Mouse (Mus musculus) ES-E14 (cell line): ENCODE results near the gene Bmt2. TPM values are rescaled to one million over a fixed set of nuclear protein-coding genes. Genes with fewer than 3 reads are reported as not detected.

Experiments used
- DNase-seq: peaks from one replicate; pipeline ENCODE4 v3.0.0-alpha.2; 2013; ENCODE audit warnings: low read depth, low spot score
- H3K27ac ChIP-seq: 2 replicates; pipeline ENCODE4 v1.5.1; 2012; ENCODE audit warnings: low read depth, mild to moderate bottlenecking, low read length, moderate library complexity, mixed read lengths; ENCODE audit not compliant: poor library complexity, insufficient read depth, severe bottlenecking
- H3K36me3 ChIP-seq: 2 replicates; pipeline ENCODE4 v1.6.1; 2012; ENCODE audit warnings: mild to moderate bottlenecking, low read length, moderate library complexity, mixed read lengths; ENCODE audit not compliant: control insufficient read depth, poor library complexity, insufficient read depth, severe bottlenecking
- H3K4me1 ChIP-seq, 2 experiments: fragments of 150-350 bp in 1 of 2; sonication (generic) in 1 of 2; 2 replicates each; pipeline ENCODE4 v1.6.1; 2012; ENCODE audit warnings: low read length in 2 of 2, mild to moderate bottlenecking in 1 of 2, mixed read lengths in 1 of 2; ENCODE audit not compliant: control insufficient read depth in 2 of 2, insufficient read depth in 2 of 2, poor library complexity in 1 of 2
- H3K4me3 ChIP-seq, 2 experiments: fragments of 150-350 bp in 1 of 2; sonication (generic) in 1 of 2; 2 replicates each; pipeline ENCODE4 v1.5.1; 2012; ENCODE audit warnings: low read length in 2 of 2, low read depth in 1 of 2, mild to moderate bottlenecking in 1 of 2, mixed read lengths in 1 of 2; ENCODE audit not compliant: insufficient read depth in 1 of 2, poor library complexity in 1 of 2, severe bottlenecking in 1 of 2
- H3K9ac ChIP-seq: 2 replicates; pipeline ENCODE4 v1.6.1; 2012; ENCODE audit warnings: low read depth, mild to moderate bottlenecking, low read length, mixed read lengths; ENCODE audit not compliant: poor library complexity, insufficient read depth, severe bottlenecking
- H3K9me3 ChIP-seq: fragments of 150-350 bp; sonication (generic); 2 replicates; pipeline ENCODE4 v1.6.1; 2012; ENCODE audit warnings: low read depth, mild to moderate bottlenecking, low read length; ENCODE audit not compliant: control insufficient read depth, insufficient read depth
- CHD2 ChIP-seq: IDR thresholded peaks from 2 replicates; pipeline ENCODE4 v1.6.1; 2014; ENCODE audit warnings: mild to moderate bottlenecking, low read depth, low read length, inconsistent platforms
- HCFC1 ChIP-seq: IDR thresholded peaks from 2 replicates; pipeline ENCODE4 v1.6.1; 2012; ENCODE audit warnings: low read length, inconsistent platforms, borderline replicate concordance; ENCODE audit not compliant: insufficient read depth
- MAFK ChIP-seq: IDR thresholded peaks from 2 replicates; pipeline ENCODE4 v1.6.1; 2014; ENCODE audit warnings: mild to moderate bottlenecking, low read depth, low read length, inconsistent platforms; ENCODE audit not compliant: insufficient read depth
- ZC3H11A ChIP-seq: IDR thresholded peaks from 2 replicates; pipeline ENCODE4 v1.6.1; 2012; ENCODE audit warnings: low read depth, mild to moderate bottlenecking, inconsistent platforms, low read length, borderline replicate concordance
- ZNF384 ChIP-seq: IDR thresholded peaks from 2 replicates; pipeline ENCODE4 v1.6.1; 2012; ENCODE audit warnings: low read depth, low read length, inconsistent platforms
- in situ Hi-C, 2 experiments: fragments of 600-800 bp; cut with MboI; formaldehyde crosslinking; loops; one replicate each; pipeline ENCODE4 v1.15.1; 2025; ENCODE audit warnings: low sequenced_read_pairs in 2 of 2, inconsistent platforms in 1 of 2; ENCODE audit not compliant: unreplicated experiment in 2 of 2
- total RNA-seq: library from RNA; depleted of rRNA; stranded (reverse); fragments of 300-350 nt; gene quantifications from 2 replicates; pipeline ENCODE4 v1.2.3, GENCODE M21; 2012

Bmt2 gene
- total RNA-seq, 1 experiment, result 19.0 TPM

DNA sequence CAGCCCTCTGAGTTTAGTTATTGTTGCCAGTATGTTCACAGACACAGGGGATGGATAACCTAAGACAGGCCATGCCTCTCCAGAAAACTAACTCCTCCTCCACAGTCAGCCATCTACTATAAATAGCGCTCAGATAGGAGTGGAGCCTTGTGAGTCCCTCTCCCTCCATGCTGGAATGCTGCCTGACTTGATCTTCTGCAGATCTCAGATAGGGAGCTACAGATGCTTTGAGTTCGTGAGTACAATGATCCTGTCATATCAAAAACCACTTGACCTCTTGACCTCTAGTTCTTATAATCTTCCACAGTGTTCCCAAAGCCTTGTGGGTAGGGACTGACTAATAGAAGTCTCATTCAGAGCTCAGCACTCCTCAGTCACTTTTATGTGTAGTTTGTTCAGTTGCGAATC is 41.2 kb downstream of the Bmt2 start:
- no peaks in the 10 kb centered on the region; the same call in 1 of the 2 replicates for H3K36me3 ChIP-seq
- no peaks in the 10 kb centered on the region for H3K4me1 ChIP-seq
- no peak overlapping the region for H3K9ac ChIP-seq
- H3K4me3 ChIP-seq, result no peak overlapping the region
- no peaks in the 10 kb centered on the region for H3K9me3 ChIP-seq
- no peak overlapping the region for H3K27ac ChIP-seq
- DNase-seq, result no peak
- in situ Hi-C loops, result no loop called here
- TF ChIP-seq ZNF384 (no peak), MAFK (no peak), ZC3H11A (no peak), CHD2 (no peak)

DNA sequence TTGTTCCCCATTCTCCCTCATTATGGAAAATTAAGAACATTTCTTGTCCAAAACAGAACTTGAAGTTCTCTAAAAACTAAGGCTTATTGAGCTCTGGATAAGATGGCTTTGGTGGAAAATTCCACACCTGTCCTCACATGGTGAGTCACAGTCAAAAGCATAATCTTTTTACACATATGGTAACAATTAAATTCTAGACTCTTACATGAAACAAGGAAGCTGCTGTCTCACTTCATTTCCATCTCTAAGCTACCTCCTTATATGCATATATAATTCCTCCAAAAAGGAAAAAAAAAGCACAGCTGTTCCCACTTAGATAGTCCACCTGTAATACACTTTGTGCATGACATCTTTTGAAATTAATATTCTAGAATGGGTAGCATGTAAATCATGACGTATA is 45.2 kb downstream of the Bmt2 start:
- TF ChIP-seq CHD2 (no peak), MAFK (no peak), ZNF384 (no peak), ZC3H11A (no peak), HCFC1 (no peak)
- no peaks in the 10 kb centered on the region; the same call in 1 of the 2 replicates for H3K36me3 ChIP-seq
- H3K9me3 ChIP-seq, result no peaks in the 10 kb centered on the region
- in situ Hi-C loops, result no loop called here
- H3K4me1 ChIP-seq, result no peaks in the 10 kb centered on the region
- H3K9ac ChIP-seq, result no peak overlapping the region
- H3K4me3 ChIP-seq, result no peak overlapping the region
- no peak overlapping the region for H3K27ac ChIP-seq
- no peak for DNase-seq

DNA sequence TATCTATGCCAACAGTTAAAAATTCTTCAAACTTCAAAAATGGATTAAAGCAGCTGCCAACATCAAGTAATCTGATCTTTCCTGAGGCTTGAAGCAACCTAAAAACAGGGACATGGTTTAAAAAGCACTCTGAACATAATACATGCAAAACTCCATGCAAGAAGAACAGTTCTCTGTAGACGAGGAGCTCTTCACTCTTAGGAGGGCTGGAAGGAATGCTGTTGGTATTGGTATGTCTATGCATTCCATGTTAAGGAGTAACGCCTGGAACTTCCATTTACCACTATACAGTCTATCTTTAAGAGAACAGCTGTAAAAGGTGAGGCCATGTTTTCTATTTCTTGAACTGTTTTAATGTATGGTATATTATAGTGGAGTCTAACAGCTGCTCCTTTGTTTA is 47.2 kb downstream of the Bmt2 start:
- Histone ChIP-seq H3K4me1 (no peaks in the 10 kb centered on the region), H3K9me3 (no peaks in the 10 kb centered on the region), H3K4me3 (no peak overlapping the region), H3K27ac (no peak overlapping the region), H3K9ac (no peak overlapping the region), H3K36me3 (no peaks in the 10 kb centered on the region; the same call in 1 of the 2 replicates)
- TF ChIP-seq ZNF384 (no peak), HCFC1 (no peak), CHD2 (no peak), MAFK (no peak), ZC3H11A (no peak)
- DNase-seq, result no peak
- in situ Hi-C loops, result no loop called here

DNA sequence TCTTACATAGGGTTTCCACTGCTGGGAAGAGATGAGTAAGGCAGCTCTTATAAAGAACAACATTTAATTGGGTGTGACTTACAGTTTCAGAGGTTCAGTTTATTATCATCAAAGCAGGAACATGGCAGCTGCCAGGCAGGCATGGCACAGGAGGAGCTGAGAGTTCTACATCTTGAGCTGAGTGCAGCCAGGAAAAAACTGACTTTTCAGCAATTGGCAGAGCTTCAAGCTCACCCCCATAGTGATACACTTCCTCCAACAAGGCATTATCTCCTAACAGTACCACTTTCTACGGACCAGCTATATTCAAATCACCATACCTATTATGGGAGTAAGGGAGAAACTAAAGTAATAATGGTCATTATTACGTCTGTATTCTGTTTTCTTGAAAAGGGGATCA is 58.1 kb downstream of the Bmt2 start:
- no peak for DNase-seq
- H3K27ac ChIP-seq, result no peak overlapping the region
- no peak overlapping the region for H3K4me3 ChIP-seq
- H3K9me3 ChIP-seq, result no peaks in the 10 kb centered on the region
- TF ChIP-seq HCFC1, result no peak
- TF ChIP-seq ZC3H11A, result no peak
- no peak for TF ChIP-seq MAFK
- TF ChIP-seq CHD2, result no peak
- no peak for TF ChIP-seq ZNF384
- no peaks in the 10 kb centered on the region for H3K4me1 ChIP-seq
- in situ Hi-C loops, result no loop called here
- no peaks in the 10 kb centered on the region for H3K36me3 ChIP-seq
- H3K9ac ChIP-seq, result no peak overlapping the region

DNA sequence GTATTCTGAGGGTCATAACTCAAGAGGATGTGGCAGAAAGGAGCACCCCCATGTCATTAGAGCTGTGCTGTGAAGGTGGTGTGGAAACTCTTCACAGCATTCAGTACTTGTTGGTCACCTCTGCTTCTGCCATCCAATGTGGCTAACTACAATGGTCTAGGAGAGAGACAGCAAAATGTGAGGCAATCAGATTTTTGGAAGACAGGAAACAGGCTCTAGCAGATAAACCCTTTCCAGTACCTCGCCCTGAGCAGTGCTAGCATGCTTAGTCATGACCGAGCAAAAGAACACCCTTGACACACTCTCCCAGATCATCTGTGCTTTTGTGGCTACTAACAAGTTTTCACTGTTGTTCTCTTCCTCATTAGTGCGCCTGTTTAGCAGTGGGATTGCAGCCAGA is 60.7 kb downstream of the Bmt2 start:
- Histone ChIP-seq H3K36me3 (no peaks in the 10 kb centered on the region), H3K27ac (no peak overlapping the region), H3K9ac (no peak overlapping the region), H3K4me3 (no peak overlapping the region), H3K9me3 (no peaks in the 10 kb centered on the region), H3K4me1 (peaks cover 0 to 2% of the 10 kb centered on the region in 2 experiments; a peak in 1 of 4 replicates)
- in situ Hi-C loops, result no loop called here
- DNase-seq, result no peak
- TF ChIP-seq HCFC1 (no peak), ZNF384 (no peak), MAFK (no peak), CHD2 (no peak), ZC3H11A (no peak)
